Mouse (Mus musculus) left cerebral cortex, adult 2 months (tissue): Measurements from ENCODE around the gene Vwa8. TPM values are rescaled to one million over a fixed set of nuclear protein-coding genes. Genes with fewer than 3 reads are reported as not detected.

Source experiments
- DNase-seq, 2 experiments: peaks; one replicate each; pipeline ENCODE4 v3.0.0; 2021 to 2022; ENCODE audit warnings: low spot score in 2 of 2, mixed read lengths in 1 of 2; ENCODE audit errors: extremely low spot score in 1 of 2
- H3K27ac ChIP-seq: fragments of 200-600 bp; 2 replicates; pipeline ENCODE4 v1.8.1; 2022
- H3K4me3 ChIP-seq: fragments of 200-600 bp; 2 replicates; pipeline ENCODE4 v1.8.1; 2022
- CTCF ChIP-seq: fragments of 200-600 bp; IDR thresholded peaks from 2 replicates; pipeline ENCODE4 v1.8.1; 2022; ENCODE audit warnings: antibody characterized with exemption, mild to moderate bottlenecking, moderate library complexity
- intact Hi-C: fragments of 180-260 bp; cut with DNase I; formaldehyde crosslinking; loops from one replicate; pipeline ENCODE4 v1.15.1; 2025
- total RNA-seq, 2 experiments: library from RNA; stranded (reverse); gene quantifications; 2 replicates each; pipeline ENCODE4 v1.2.3; 2021

Vwa8 gene
- total RNA-seq, 2 experiments from 2014 or later: 31.7 to 32.3 TPM

- intact Hi-C loops: loop anchor here (2.0 to 5.0 kb wide), 4 partner anchors 53 to 257 kb away; no protein-coding TSS in a partner anchor
- DNase-seq: no peak
- Histone ChIP-seq H3K4me3 (peak overlapping the region; percentile 89), H3K27ac (0 out of 2 replicates have a peak overlapping the region, but pooled peaks have one; percentile 21)
- TF ChIP-seq CTCF: no peak
Measured at GRCm38 (mm10) chr14:78849961-78850578, 1.2 kb downstream of the Vwa8 start.

DNA sequence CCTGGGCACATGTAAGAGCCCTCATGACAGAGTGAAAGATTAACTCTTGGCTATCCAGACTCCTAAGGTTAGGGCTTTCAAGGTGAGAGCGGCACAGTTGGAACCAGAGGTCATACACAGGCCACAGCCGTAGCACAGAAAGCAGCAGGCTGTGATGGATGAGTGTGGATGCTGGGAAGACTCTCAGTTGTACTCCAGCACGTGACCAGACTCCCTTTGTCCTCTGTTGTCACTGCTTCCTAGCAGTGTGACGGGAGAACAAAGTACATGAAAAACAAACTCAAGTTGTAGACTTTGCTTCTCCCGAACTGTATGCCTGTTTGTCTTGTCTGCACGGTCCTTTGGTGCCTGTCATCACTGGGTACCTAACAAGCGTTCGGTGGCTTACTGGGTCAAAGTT lies 1.8 kb downstream of the Vwa8 start:
- intact Hi-C loops: loop anchor here (5.0 kb wide), 2 partner anchors 92 to 257 kb away; no protein-coding TSS in a partner anchor
- H3K4me3 ChIP-seq: no peak overlapping the region

DNA sequence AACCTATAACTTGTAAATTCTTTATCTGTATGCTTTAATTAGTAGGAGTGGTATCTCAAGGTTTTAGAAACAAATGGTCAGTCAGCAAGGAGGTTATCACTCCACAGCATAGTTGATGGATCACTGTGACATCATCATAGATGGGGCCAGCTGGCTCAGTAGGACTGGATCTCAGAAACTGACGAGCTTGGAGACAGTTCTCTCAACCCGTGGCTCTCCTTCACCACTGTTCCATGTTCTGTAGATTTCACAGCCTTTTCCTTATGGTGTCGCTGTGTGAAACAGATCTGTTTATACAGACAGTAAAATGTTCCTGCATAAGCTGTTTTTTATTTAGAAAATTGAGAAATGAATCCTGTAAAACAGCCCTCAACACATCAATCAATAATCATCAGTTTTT lies 2.5 kb downstream of the Vwa8 start:
- H3K27ac ChIP-seq: no peak overlapping the region
- peak; percentile 22 for TF ChIP-seq CTCF
- intact Hi-C loops: loop anchor here (5.0 kb wide), 2 partner anchors 91 to 256 kb away; no protein-coding TSS in a partner anchor
- DNase-seq: no peak
- H3K4me3 ChIP-seq: no peak overlapping the region

More for the DNA sequence above, 1.8 kb downstream of the Vwa8 start:
- DNase-seq: no peak
- TF ChIP-seq CTCF: no peak
- no peak overlapping the region for H3K27ac ChIP-seq

DNA sequence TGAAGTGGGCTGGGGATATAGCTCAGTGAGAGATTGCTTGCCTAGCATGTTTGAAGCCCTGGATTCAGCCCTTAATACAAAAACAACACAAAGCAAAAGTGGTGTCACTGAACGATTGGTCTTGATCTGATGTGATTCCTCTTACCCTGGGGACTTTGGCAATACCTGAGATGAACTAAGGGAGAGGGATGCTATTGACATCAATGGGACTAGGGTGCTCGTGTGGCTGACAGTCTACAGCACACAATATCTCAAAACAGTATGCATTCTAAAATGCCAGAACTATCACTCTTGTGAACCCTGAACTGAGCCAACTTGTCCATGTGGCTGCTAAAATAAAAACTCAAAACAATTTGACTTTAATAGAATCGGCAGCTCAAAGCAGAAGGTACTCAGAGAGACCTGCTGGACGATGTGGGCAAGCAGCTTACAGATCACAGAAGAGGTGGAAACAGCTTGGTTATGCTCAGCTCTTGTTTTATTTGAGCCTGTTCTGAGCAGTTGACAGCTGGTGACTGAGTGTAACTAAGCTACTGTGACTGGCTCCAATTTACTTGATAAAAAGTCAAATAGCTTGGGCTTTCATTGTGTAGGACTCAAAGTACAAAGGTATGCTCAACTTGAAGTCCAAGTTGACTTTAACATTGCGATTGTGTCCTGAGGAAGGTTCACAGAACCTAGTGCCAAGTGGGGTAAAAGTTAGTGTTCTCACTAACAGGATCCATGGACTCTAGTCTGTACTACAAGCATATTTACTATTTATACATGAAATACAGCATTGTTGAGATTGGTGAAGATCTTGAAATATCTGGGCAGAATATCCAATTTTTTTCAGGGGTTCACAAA lies 3.8 kb downstream of the Vwa8 start:
- no peak; the same call in 1 of the 2 replicates for TF ChIP-seq CTCF
- no peak overlapping the region for H3K4me3 ChIP-seq
- DNase-seq: no peak
- H3K27ac ChIP-seq: no peak overlapping the region
- intact Hi-C loops: loop anchor here (5.0 kb wide), 2 partner anchors 90 to 255 kb away; no protein-coding TSS in a partner anchor

GRCm38 (mm10) chr14:78861156-78861555 lies 12.3 kb downstream of the Vwa8 start:
- Histone ChIP-seq H3K4me3 (no peak overlapping the region), H3K27ac (no peak overlapping the region)
- DNase-seq: no peak
- TF ChIP-seq CTCF: no peak
- intact Hi-C loops: no loop called here

DNA sequence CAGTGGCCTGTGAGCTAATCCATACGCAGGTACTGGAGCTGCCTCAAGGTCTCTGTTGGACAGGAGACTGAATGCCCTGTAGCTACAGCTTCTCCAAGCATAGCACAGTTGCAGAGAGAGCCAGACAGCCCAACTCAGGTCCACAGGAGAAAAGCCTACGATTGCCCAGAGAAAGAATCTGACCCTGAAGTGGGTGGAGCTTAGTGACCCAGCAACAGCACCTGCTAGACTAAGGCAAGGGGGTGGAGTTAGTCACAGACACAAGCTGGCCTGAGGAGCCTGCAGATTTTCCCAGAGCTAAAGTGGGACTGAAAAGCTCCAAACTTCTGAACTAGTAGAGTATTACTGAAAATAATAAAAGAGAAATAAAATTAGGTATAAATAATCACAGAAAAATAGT lies 21.2 kb downstream of the Vwa8 start:
- intact Hi-C loops: no loop called here
- no peak overlapping the region for H3K27ac ChIP-seq

DNA sequence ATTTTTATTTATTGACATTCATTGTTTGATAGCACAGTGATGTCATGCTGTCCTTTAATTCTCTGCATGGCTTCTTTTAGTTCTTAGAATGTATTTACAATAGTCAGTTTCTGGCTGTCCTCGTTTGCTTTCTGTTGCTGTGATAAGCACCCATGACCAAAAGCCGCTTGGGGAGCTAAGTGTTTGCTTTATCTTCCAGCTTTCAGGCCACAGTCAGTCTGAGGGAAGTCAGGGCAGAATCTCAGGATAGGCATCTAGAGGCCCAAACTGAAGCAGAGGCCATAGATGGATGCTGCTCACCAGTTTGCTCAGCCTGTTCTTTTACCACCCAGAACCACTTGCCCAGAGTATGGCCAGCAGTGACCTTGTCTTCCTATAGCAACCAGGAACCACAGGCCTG lies 28.3 kb downstream of the Vwa8 start:
- no peak for TF ChIP-seq CTCF
- Histone ChIP-seq H3K4me3 (no peak overlapping the region), H3K27ac (no peak overlapping the region)
- intact Hi-C loops: no loop called here
- no peak for DNase-seq

More for the DNA sequence above, 21.2 kb downstream of the Vwa8 start:
- no peak for DNase-seq
- H3K4me3 ChIP-seq: no peak overlapping the region
- no peak for TF ChIP-seq CTCF

DNA sequence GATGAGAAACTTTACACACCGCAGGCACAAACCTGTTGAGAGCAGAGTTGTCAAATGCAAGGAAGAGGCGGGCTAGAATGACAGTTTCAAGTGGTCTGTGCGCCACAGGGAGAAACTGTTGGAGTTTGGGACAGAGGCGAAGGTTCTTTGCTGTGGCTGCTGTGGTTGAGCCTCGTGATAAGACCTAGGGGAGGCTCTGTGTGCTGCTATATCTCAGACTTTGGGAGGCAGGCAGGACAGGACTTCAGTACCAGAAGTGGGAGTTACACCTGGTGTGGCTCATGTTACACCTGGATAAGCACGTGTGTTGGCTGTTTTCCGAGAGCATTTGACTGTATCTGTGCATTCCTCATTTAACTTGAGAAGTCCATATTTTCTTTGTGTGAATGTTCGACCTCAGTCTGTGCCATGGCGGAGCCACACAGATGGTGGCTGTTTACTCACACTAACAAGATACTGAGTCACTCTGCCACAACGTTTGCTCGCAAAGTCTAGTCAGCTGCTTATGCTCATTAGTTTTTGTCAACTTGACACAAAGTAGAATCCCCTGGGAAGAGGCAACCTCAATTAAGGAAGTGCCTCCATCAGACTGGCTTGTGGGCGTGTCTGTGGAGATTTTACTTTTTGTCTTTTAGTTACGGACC lies 29.7 kb downstream of the Vwa8 start:
- DNase-seq: no peak
- no peak for TF ChIP-seq CTCF

DNA sequence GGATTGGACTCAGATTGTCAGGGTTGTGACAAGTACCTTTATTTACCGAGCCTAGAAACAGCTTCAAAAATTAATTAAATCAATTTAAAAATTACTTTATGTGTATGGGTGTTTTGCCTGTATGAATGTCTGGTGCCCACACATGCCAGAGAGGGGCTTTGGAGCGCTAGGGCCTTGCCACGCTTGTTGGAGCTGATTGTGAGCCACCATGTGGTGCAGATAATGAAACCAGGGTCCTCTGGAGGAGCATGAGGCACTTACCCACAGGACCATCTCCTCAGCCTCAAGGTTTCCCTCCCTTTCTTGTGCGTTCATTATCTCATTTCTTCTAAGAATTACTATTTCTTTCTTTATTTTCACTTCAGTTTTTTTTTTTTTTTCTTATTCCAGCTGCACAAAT lies 32.0 kb downstream of the Vwa8 start:
- intact Hi-C loops: no loop called here
- Histone ChIP-seq H3K4me3 (no peak overlapping the region), H3K27ac (no peak overlapping the region)
- no peak for TF ChIP-seq CTCF
- no peak for DNase-seq

More for the DNA sequence above, 29.7 kb downstream of the Vwa8 start:
- intact Hi-C loops: no loop called here
- H3K27ac ChIP-seq: no peak overlapping the region
- H3K4me3 ChIP-seq: no peak overlapping the region

- TF ChIP-seq CTCF: no peak
- DNase-seq: no peak
- H3K27ac ChIP-seq: no peak overlapping the region
Measured at GRCm38 (mm10) chr14:78881563-78881962, 32.7 kb downstream of the Vwa8 start.

DNA sequence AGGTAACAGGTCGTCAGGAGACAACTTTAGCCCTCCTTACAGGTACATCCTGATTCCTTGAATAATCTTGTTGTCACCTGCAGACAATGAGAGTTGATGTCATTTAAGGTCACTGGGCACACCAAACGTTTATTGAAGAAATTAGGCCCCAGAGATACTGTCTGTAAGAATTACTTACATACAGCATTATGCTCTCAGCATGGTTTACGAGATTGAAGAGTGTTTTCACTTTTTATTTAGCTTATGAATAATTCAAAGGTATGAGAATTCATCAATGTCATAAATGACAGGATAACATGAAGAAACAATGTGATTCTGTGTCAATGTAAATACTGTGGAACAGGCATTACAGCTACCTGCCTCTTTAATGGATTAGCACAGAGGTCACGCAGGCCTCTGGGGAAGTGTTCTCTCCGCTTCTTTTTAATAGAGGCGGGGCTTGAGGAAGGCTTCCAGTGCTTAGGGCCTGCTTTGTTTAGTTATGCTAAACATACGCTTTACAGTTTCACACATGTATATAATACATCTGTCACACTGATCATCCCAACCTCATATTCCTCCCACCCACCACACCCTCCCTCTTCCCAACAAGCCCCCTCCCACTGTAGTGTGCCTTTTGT lies 37.2 kb downstream of the Vwa8 start:
- no peak for DNase-seq
- TF ChIP-seq CTCF: no peak
- intact Hi-C loops: no loop called here
- H3K4me3 ChIP-seq: no peak overlapping the region
- no peak overlapping the region for H3K27ac ChIP-seq

More at GRCm38 (mm10) chr14:78881563-78881962, 32.7 kb downstream of the Vwa8 start:
- H3K4me3 ChIP-seq: no peak overlapping the region
- intact Hi-C loops: no loop called here
